11 mouse cellular contexts compared by ENCODE assay signal in the genomic region with DNA sequence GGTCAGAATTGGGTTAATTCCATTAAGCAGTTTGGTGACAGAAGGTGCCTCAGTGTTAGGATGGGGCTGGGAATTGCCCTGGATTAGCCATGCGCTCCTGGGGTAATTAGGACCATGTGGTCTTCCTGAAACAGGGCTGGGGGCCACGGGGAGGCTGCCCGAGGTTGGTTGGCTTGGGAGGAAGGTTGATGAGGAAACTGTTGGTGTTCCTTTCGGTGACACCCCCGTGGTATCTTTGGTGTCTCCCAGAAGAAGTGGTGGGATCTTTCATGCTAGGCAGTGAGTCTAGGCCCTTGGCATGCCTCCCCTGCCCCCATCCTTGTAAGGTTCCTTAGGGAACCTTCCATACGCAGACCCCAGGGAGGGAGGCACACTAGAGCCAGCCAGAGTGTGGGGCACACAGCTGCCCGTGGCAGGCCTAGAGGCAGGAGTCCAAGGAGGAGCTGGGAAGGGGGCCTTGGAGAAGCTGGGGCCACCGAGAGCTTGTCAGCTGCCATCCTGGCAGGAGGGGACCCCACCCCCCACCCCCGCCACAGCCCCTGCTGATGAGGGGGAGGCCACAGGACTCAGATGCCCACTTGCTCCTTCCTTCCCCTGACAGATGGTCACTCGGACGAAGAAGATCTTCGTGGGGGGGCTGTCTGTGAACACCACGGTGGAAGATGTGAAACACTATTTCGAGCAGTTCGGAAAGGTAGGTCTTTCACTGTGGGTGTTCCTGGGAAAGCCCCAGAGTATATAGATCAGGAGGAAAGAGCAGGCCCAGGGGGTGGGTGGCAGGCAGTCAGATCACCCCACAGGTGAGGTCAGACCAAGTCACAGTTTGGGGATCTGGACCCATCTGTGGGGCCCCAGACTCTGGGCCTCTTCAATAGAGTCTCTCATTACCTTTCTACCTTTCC. TPM values are rescaled to one million over a fixed set of nuclear protein-coding genes. Genes with fewer than 3 reads are reported as not detected.
DNase-seq lines count a peak whose midpoint lies in the region; ATAC-seq and TF ChIP-seq lines count a peak whose summit lies in the region.
"Had no signal": no experiment of that assay in that cellular context is flagged by ENCODE, and none has a peak within 500 bp of the region (broad histone marks: within the 10 kb centered on the region; RNA-seq: fewer than 3 reads in every experiment).

No protein-coding gene starts in this region.

- no peak for DNase-seq in heart, embryonic 10.5 days (ENCODE audit: low spot score)
- no peak for DNase-seq in heart, adult 2 months
- peak; percentile 71 for DNase-seq in forebrain, embryonic 11.5 days (ENCODE audit: low spot score)
- DNase-seq in limb, embryonic 10.5 days (ENCODE audit: low spot score), result peak; percentile 56
- no peak for DNase-seq in layer of hippocampus, postnatal 10 days (ENCODE audit: low spot score in 2 of 2)
- no peak for DNase-seq in thymus, adult 18-20 months
- no peak for DNase-seq in lung, postnatal 14 days
- DNase-seq: layer of hippocampus, adult 9-11 months had no signal

- H3K9me3 ChIP-seq in heart, embryonic 10.5 days, result no peaks in the 10 kb centered on the region
- H3K9me3 ChIP-seq in forebrain, embryonic 11.5 days (ENCODE audit: control insufficient read depth, low read length), result no peaks in the 10 kb centered on the region
- H3K9me3 ChIP-seq in limb, embryonic 10.5 days (replicated peaks), result no peaks in the 10 kb centered on the region
- H3K9me3 ChIP-seq in neural tube, embryonic 15.5 days (replicated peaks), result no peaks in the 10 kb centered on the region

- TF ChIP-seq POLR2A in heart, adult 2 months (IDR thresholded peaks at IDR 0.05; ENCODE audit: insufficient read depth, low read depth, low read length), result no peak

- intact Hi-C loops in heart, adult 2 months (cut with DNase I), result no loop called here

- no peaks in the 10 kb centered on the region for H3K79me2 ChIP-seq in heart, adult 2 months (replicated peaks; ENCODE audit: control insufficient read depth, insufficient read depth, low read length)

- H3K4me2 ChIP-seq in forebrain, embryonic 11.5 days (ENCODE audit: low read depth, low read length, severe bottlenecking), result peak overlapping the region; percentile 89
- H3K4me2 ChIP-seq in neural tube, embryonic 15.5 days, result peak overlapping the region; percentile 86

- ATAC-seq in forebrain, embryonic 11.5 days (replicated peaks; ENCODE audit: low FRiP score), result no peak
- no peak for ATAC-seq in neural tube, embryonic 15.5 days (ENCODE audit: low FRiP score)

- peaks cover 3% of the 10 kb centered on the region; the same call in 1 of the 2 replicates for H3K27me3 ChIP-seq in heart, embryonic 10.5 days (ENCODE audit: insufficient read depth, poor library complexity, severe bottlenecking)
- peaks cover 4% of the 10 kb centered on the region for H3K27me3 ChIP-seq in heart, adult 2 months (ENCODE audit: control insufficient read depth, insufficient read depth, low read length)
- no peaks in the 10 kb centered on the region for H3K27me3 ChIP-seq in forebrain, embryonic 11.5 days (ENCODE audit: control insufficient read depth, insufficient read depth, low read length)
- no peaks in the 10 kb centered on the region for H3K27me3 ChIP-seq in limb, embryonic 10.5 days (ENCODE audit: low read depth, poor library complexity, severe bottlenecking)
- H3K27me3 ChIP-seq in neural tube, embryonic 15.5 days (replicated peaks), result no peaks in the 10 kb centered on the region

- H3K9ac ChIP-seq in heart, adult 2 months (ENCODE audit: low read depth, low read length), result no peak overlapping the region
- peak overlapping the region; percentile 100 for H3K9ac ChIP-seq in forebrain, embryonic 11.5 days (ENCODE audit: low read length)
- H3K9ac ChIP-seq in neural tube, embryonic 15.5 days (replicated peaks), result peak overlapping the region; percentile 56

- H3K4me1 ChIP-seq in heart, embryonic 10.5 days, result peaks cover 70% of the 10 kb centered on the region
- H3K4me1 ChIP-seq in heart, adult 2 months (ENCODE audit: control insufficient read depth, insufficient read depth, low read length), result no peaks in the 10 kb centered on the region
- peaks cover 75% of the 10 kb centered on the region for H3K4me1 ChIP-seq in forebrain, embryonic 11.5 days (replicated peaks; ENCODE audit: control insufficient read depth, insufficient read depth, low read length)
- peaks cover 98% of the 10 kb centered on the region for H3K4me1 ChIP-seq in limb, embryonic 10.5 days
- peaks cover 85% of the 10 kb centered on the region for H3K4me1 ChIP-seq in neural tube, embryonic 15.5 days

- no peak for TF ChIP-seq EP300 in heart, adult 2 months (IDR thresholded peaks at IDR 0.05; ENCODE audit: insufficient read depth, low read depth, low read length)

- peak overlapping the region; percentile 95 for H3K27ac ChIP-seq in heart, embryonic 10.5 days
- no peak overlapping the region for H3K27ac ChIP-seq in heart, adult 2 months
- peak overlapping the region; percentile 100 for H3K27ac ChIP-seq in forebrain, embryonic 11.5 days (ENCODE audit: low read depth, low read length)
- peak overlapping the region; percentile 99 for H3K27ac ChIP-seq in limb, embryonic 10.5 days
- peak overlapping the region; percentile 98 for H3K27ac ChIP-seq in neural tube, embryonic 15.5 days (replicated peaks)

- H3K4me3 ChIP-seq in heart, embryonic 10.5 days, result no peak overlapping the region
- H3K4me3 ChIP-seq in heart, adult 2 months, result no peak overlapping the region
- H3K4me3 ChIP-seq in forebrain, embryonic 11.5 days (ENCODE audit: low read depth, low read length), result peak overlapping the region; percentile 100
- peak overlapping the region; percentile 55 for H3K4me3 ChIP-seq in limb, embryonic 10.5 days
- H3K4me3 ChIP-seq in neural tube, embryonic 15.5 days (replicated peaks), result no peak overlapping the region

- peaks cover 28% of the 10 kb centered on the region for H3K36me3 ChIP-seq in heart, embryonic 10.5 days
- no peaks in the 10 kb centered on the region for H3K36me3 ChIP-seq in heart, adult 2 months (ENCODE audit: control insufficient read depth, insufficient read depth, low read length)
- peaks cover 19% of the 10 kb centered on the region for H3K36me3 ChIP-seq in forebrain, embryonic 11.5 days (ENCODE audit: control insufficient read depth, insufficient read depth, low read length)
- H3K36me3 ChIP-seq in limb, embryonic 10.5 days, result peaks cover 86% of the 10 kb centered on the region
- H3K36me3 ChIP-seq in neural tube, embryonic 15.5 days, result peaks cover 12% of the 10 kb centered on the region; the same call in 1 of the 2 replicates

- 60% methylated on average over 15 of the region's 15 CpGs for WGBS in heart, embryonic 10.5 days
- WGBS in heart, adult 2 months, result 78% methylated on average over 15 of the region's 15 CpGs
- 11% methylated on average over 15 of the region's 15 CpGs for WGBS in forebrain, embryonic 11.5 days
- WGBS in limb, embryonic 10.5 days, result 30% methylated on average over 15 of the region's 15 CpGs
- 14% methylated on average over 15 of the region's 15 CpGs for WGBS in neural tube, embryonic 15.5 days

- no peak for TF ChIP-seq CTCF in heart, adult 2 months (IDR thresholded peaks at IDR 0.05)

RNA-seq across cellular contexts. Expression of a gene that starts 5.7 kb away (rescaled TPM):
- 9.6 and 17.1 TPM in 2 replicates for polyA plus RNA-seq in heart, embryonic 10.5 days (2016; fragmentation: Nextera tagmentation; extraction: Ambion mirVana)
- total RNA-seq in heart, adult 2 months (2021), result under 1 TPM; 0.55 to 0.99 TPM
- 0.61 and 0.64 TPM in 2 replicates for polyA plus RNA-seq in heart, adult 2 months (2012; rRNA removed)
- polyA plus RNA-seq in forebrain, embryonic 11.5 days (2014; fragmentation: Nextera tagmentation; extraction: Ambion mirVana), result 202 and 219 TPM in 2 replicates
- polyA plus RNA-seq in limb, embryonic 10.5 days (2016; fragmentation: Nextera tagmentation; extraction: Ambion mirVana), result 54.0 and 60.6 TPM in 2 replicates
- polyA plus RNA-seq in neural tube, embryonic 15.5 days (2015; fragmentation: Nextera tagmentation; extraction: Ambion mirVana), result 29.4 and 37.9 TPM in 2 replicates
- 10 to 100 TPM; 73.0 to 76.2 TPM for total RNA-seq in layer of hippocampus, postnatal 10 days (2021)

RNA-seq across cellular contexts. Expression of a gene that starts 31.0 kb away (rescaled TPM):
- 0.48 and 1.4 TPM in 2 replicates for polyA plus RNA-seq in heart, embryonic 10.5 days (2016; fragmentation: Nextera tagmentation; extraction: Ambion mirVana)
- not detected for total RNA-seq in heart, adult 2 months (2021)
- not detected in 2 replicates for polyA plus RNA-seq in heart, adult 2 months (2012; rRNA removed)
- not detected in 2 replicates for polyA plus RNA-seq in forebrain, embryonic 11.5 days (2014; fragmentation: Nextera tagmentation; extraction: Ambion mirVana)
- not detected in 2 replicates for polyA plus RNA-seq in limb, embryonic 10.5 days (2016; fragmentation: Nextera tagmentation; extraction: Ambion mirVana)
- 0.81 and 1.1 TPM in 2 replicates for polyA plus RNA-seq in neural tube, embryonic 15.5 days (2015; fragmentation: Nextera tagmentation; extraction: Ambion mirVana)
- total RNA-seq in layer of hippocampus, postnatal 10 days (2021), result not detected
- total RNA-seq: heart, adult 8-10 months had no signal
- polyA plus RNA-seq: C2C12 had no signal

RNA-seq across cellular contexts. Expression of a gene that starts 49.4 kb away (rescaled TPM):
- polyA plus RNA-seq in heart, embryonic 10.5 days (2016; fragmentation: Nextera tagmentation; extraction: Ambion mirVana), result 18.7 and 19.0 TPM in 2 replicates
- 10 to 100 TPM; 15.3 to 18.8 TPM for total RNA-seq in heart, adult 2 months (2021)
- 25.1 and 31.3 TPM in 2 replicates for polyA plus RNA-seq in heart, adult 2 months (2012; rRNA removed)
- 20.6 and 22.0 TPM in 2 replicates for polyA plus RNA-seq in forebrain, embryonic 11.5 days (2014; fragmentation: Nextera tagmentation; extraction: Ambion mirVana)
- polyA plus RNA-seq in limb, embryonic 10.5 days (2016; fragmentation: Nextera tagmentation; extraction: Ambion mirVana), result 16.0 and 18.5 TPM in 2 replicates
- 31.0 and 37.1 TPM in 2 replicates for polyA plus RNA-seq in neural tube, embryonic 15.5 days (2015; fragmentation: Nextera tagmentation; extraction: Ambion mirVana)
- total RNA-seq in layer of hippocampus, postnatal 10 days (2021), result 10 to 100 TPM; 25.8 to 29.8 TPM

Comparison
In these comparisons a context has a peak if more than half of its experiments do, and no peak if none do; other contexts are left out.
1. DNase-seq: peak in forebrain, embryonic 11.5 days (single experiment) and limb, embryonic 10.5 days (single experiment); none in heart, embryonic 10.5 days (single experiment), heart, adult 2 months (0 of 2), layer of hippocampus, postnatal 10 days (0 of 2), thymus, adult 18-20 months (0 of 2) and lung, postnatal 14 days (single experiment).
2. H3K4me3 ChIP-seq: peak in forebrain, embryonic 11.5 days (single experiment) and limb, embryonic 10.5 days (single experiment); none in heart, embryonic 10.5 days (single experiment), heart, adult 2 months (single experiment) and neural tube, embryonic 15.5 days (single experiment).